Mouse (Mus musculus) heart, embryonic 11.5 days (tissue): ENCODE measurements at regions not wholly inside any gene's neighbourhood (a gene's known extent, or its start where the extent isn't known, plus 50 kb on each side); places are given as distances from the start of the nearest gene placed in this dataset.

Experiments
- ATAC-seq: fragments of 200-750 bp; cut with Nextera tagmentation; replicated peaks from 2 replicates; pipeline ENCODE4 v1.8.0; 2017; ENCODE audit warnings: moderate library complexity; ENCODE audit not compliant: insufficient number of reproducible peaks, low FRiP score, low TSS enrichment
- H3K27ac ChIP-seq: fragments of 300-500 bp; sonication (generic); 2 replicates; pipeline ENCODE4 v1.5.1; 2014; ENCODE audit warnings: mild to moderate bottlenecking, low read depth, low read length
- H3K27me3 ChIP-seq: fragments of 300-500 bp; sonication (generic); 2 replicates; pipeline ENCODE4 v1.6.1; 2014; ENCODE audit warnings: mild to moderate bottlenecking, low read length, mixed read lengths; ENCODE audit not compliant: control insufficient read depth, insufficient read depth
- H3K36me3 ChIP-seq: fragments of 300-500 bp; sonication (generic); 2 replicates; pipeline ENCODE4 v1.6.1; 2014; ENCODE audit warnings: mild to moderate bottlenecking, low read length, moderate library complexity, mixed read lengths; ENCODE audit not compliant: control insufficient read depth, insufficient read depth
- H3K4me1 ChIP-seq: fragments of 300-500 bp; sonication (generic); 2 replicates; pipeline ENCODE4 v1.6.1; 2014; ENCODE audit warnings: low read length; ENCODE audit not compliant: control insufficient read depth, insufficient read depth
- H3K4me2 ChIP-seq: fragments of 300-500 bp; sonication (generic); 2 replicates; pipeline ENCODE4 v1.6.1; 2014; ENCODE audit warnings: mild to moderate bottlenecking, moderate library complexity
- H3K4me3 ChIP-seq: fragments of 300-500 bp; sonication (generic); 2 replicates; pipeline ENCODE4 v1.5.1; 2014; ENCODE audit warnings: low read depth, low read length
- H3K9ac ChIP-seq: fragments of 300-500 bp; sonication (generic); 2 replicates; pipeline ENCODE4 v1.6.1; 2014; ENCODE audit warnings: mild to moderate bottlenecking, low read depth, low read length, moderate library complexity
- H3K9me3 ChIP-seq: fragments of 300-500 bp; sonication (generic); replicated peaks from 2 replicates; pipeline ENCODE4 v1.6.1; 2016; ENCODE audit warnings: low read length; ENCODE audit not compliant: control insufficient read depth
- WGBS: fragments of 180-500 bp; shearing (Covaris S2); extraction: QIAGEN DNeasy Blood & Tissue Kit; methylation state at CpG from one replicate; pipeline ENCODE4 v1.1.7; 2014; ENCODE audit not compliant: insufficient replicate concordance; 5-methylcytosine and 5-hydroxymethylcytosine counted together

GRCm38 (mm10) chr1:193678448-193678847, 308.4 kb upstream of the Camk1g start:
- Histone ChIP-seq H3K9ac (no peak overlapping the region), H3K27ac (no peak overlapping the region), H3K4me1 (no peaks in the 10 kb centered on the region), H3K4me2 (no peak overlapping the region), H3K27me3 (no peaks in the 10 kb centered on the region), H3K9me3 (no peaks in the 10 kb centered on the region), H3K36me3 (no peaks in the 10 kb centered on the region), H3K4me3 (no peak overlapping the region)
- 69% methylated on average over 2 of the region's 2 CpGs for WGBS
- no peak for ATAC-seq

DNA sequence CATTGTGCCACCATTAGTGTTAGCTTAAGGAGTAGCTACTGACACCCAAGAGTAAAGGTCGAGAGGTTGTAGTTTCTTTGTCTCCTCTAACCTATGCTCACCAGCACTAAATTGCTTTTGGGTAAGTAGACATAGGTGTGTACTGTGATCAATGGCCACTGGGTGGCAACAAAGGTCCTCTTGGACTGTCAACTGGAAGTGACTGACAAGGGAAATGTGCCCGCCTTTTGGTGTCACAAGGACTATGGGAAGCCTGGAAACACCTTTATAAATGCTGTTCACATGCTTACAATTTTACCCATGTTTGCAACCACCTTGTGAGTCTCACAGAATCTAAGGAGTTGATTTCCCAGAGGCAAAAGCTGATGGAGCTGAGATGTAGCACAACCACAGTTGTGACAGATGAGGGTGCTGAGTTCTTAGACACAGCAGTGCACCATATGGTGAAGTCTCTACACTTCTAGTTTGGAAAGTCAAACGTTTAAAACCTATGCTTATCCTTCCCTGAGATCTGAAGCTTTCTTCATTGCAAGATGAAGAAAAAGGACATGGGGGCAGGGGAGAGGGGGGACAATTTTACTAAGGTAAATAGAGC, 303.2 kb upstream of the Camk1g start:
- H3K9ac ChIP-seq, result no peak overlapping the region
- H3K36me3 ChIP-seq, result no peaks in the 10 kb centered on the region
- no peaks in the 10 kb centered on the region for H3K9me3 ChIP-seq
- no peak overlapping the region for H3K27ac ChIP-seq
- no peaks in the 10 kb centered on the region for H3K27me3 ChIP-seq
- no peak overlapping the region for H3K4me2 ChIP-seq
- no peak overlapping the region for H3K4me3 ChIP-seq
- 23% methylated on average over 3 of the region's 3 CpGs for whole genome bisulfite sequencing
- ATAC-seq, result no peak
- H3K4me1 ChIP-seq, result peaks cover 10% of the 10 kb centered on the region

GRCm38 (mm10) chr1:193672681-193673080, 302.6 kb upstream of the Camk1g start:
- Histone ChIP-seq H3K4me1 (peaks cover 12% of the 10 kb centered on the region), H3K27me3 (no peaks in the 10 kb centered on the region), H3K4me3 (no peak overlapping the region), H3K9me3 (no peaks in the 10 kb centered on the region), H3K9ac (no peak overlapping the region), H3K36me3 (no peaks in the 10 kb centered on the region), H3K27ac (no peak overlapping the region), H3K4me2 (no peak overlapping the region)
- 52% methylated on average over 3 of the region's 3 CpGs for WGBS
- ATAC-seq, result no peak

DNA sequence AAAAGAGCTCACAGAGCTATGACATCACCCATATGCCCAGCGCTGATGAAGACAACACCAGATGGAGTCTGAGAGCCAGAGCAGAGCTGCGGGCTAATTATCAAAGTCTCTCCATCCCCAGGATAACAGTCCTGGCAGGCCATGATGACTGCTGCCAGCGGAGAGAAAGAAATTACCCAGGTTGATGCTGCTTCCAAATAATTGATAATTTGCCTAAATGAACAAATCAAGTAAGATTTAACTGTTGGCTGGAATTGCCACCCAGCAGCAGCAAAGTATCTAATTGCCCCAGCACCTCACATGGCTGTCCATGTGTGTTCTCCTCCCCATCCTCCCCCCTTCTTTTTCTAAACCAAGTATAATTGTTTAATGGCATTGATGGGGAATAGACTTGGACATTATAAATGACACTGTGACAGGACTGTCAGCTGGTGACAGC, 301.7 kb upstream of the Camk1g start:
- no peaks in the 10 kb centered on the region for H3K27me3 ChIP-seq
- no peak for ATAC-seq
- peaks cover 12% of the 10 kb centered on the region for H3K4me1 ChIP-seq
- H3K36me3 ChIP-seq, result no peaks in the 10 kb centered on the region
- no peak overlapping the region for H3K9ac ChIP-seq
- H3K4me3 ChIP-seq, result no peak overlapping the region
- H3K9me3 ChIP-seq, result no peaks in the 10 kb centered on the region
- H3K27ac ChIP-seq, result no peak overlapping the region
- no peak overlapping the region for H3K4me2 ChIP-seq
- 56% methylated on average over 3 of the region's 3 CpGs for WGBS

GRCm38 (mm10) chr1:193671046-193671445, 300.9 kb upstream of the Camk1g start:
- no peaks in the 10 kb centered on the region for H3K36me3 ChIP-seq
- 79% methylated on average over 1 of the region's 1 CpGs for WGBS

DNA sequence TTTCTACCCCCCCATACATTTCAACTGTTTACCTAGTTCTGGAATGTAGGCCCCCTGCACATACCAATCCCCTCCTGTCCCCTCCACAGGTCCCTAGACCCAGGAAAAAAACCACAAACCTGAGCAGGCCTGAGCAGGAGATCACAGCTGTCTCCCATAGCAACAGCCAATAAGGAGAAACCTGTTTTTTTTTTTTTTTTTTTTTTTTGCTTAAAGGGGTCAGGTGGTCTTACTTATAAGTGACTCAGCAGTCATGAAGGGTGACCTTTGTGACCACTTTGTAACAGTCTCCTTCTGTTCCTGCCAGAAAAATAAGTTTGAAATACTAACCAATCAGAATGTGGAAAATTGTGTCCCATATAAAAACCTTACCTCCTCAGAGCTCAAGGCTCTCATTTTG, 299.9 kb upstream of the Camk1g start:
- Histone ChIP-seq H3K27ac (no peak overlapping the region), H3K9me3 (no peaks in the 10 kb centered on the region), H3K27me3 (no peaks in the 10 kb centered on the region), H3K4me3 (no peak overlapping the region), H3K9ac (no peak overlapping the region), H3K36me3 (no peaks in the 10 kb centered on the region), H3K4me1 (peaks cover 22% of the 10 kb centered on the region), H3K4me2 (no peak overlapping the region)
- ATAC-seq, result no peak

More at GRCm38 (mm10) chr1:193671046-193671445, 300.9 kb upstream of the Camk1g start:
- ATAC-seq, result no peak
- H3K4me2 ChIP-seq, result no peak overlapping the region
- H3K4me3 ChIP-seq, result no peak overlapping the region
- H3K27me3 ChIP-seq, result no peaks in the 10 kb centered on the region
- H3K9me3 ChIP-seq, result no peaks in the 10 kb centered on the region
- no peak overlapping the region for H3K27ac ChIP-seq
- no peak overlapping the region for H3K9ac ChIP-seq
- peaks cover 16% of the 10 kb centered on the region for H3K4me1 ChIP-seq

DNA sequence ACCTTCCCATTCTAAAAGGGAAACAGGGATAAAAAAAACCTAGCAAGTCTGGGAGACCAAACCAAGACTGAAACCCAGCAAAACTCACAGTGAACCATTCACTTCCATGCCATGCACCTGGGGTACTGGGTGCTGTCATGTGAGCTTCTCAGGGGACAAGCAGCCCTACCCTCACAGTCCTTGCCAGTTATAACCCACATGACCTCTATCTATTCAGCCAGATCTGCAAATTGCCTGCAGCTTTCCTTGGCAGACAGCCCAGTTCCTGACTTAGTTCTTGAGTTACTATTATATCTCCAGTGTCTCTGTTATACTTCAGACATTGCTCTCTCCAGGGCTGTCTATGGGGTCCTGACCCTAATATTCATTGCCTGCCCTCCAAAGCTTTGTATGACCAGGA, 298.7 kb upstream of the Camk1g start:
- Histone ChIP-seq H3K9me3 (no peaks in the 10 kb centered on the region), H3K9ac (no peak overlapping the region), H3K27me3 (no peaks in the 10 kb centered on the region), H3K4me3 (no peak overlapping the region), H3K4me2 (no peak overlapping the region), H3K4me1 (peaks cover 29% of the 10 kb centered on the region), H3K27ac (no peak overlapping the region), H3K36me3 (no peaks in the 10 kb centered on the region)
- no peak for ATAC-seq

DNA sequence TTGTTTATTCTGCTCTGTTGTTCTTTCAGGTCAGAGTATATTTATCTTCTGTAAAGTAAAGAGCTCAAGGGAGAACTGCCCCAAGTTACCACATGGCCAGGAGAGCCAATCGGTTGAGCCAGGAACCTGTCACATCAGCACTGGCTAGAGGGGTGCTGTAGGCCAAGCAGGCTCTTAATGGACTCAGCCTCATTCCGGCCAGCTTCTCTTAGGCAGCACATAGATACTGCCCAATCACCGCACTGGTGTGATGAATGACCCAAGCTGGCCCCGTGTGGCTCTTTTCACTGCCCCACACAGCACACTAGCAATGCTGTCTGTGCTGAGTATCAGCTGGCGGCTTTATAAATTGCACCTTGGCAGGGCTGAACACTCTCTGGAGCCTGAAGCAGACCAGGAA, 295.8 kb upstream of the Camk1g start:
- Histone ChIP-seq H3K9ac (no peak overlapping the region), H3K4me2 (no peak overlapping the region), H3K4me3 (no peak overlapping the region), H3K27me3 (no peaks in the 10 kb centered on the region), H3K4me1 (peaks cover 39% of the 10 kb centered on the region), H3K27ac (no peak overlapping the region), H3K9me3 (no peaks in the 10 kb centered on the region), H3K36me3 (no peaks in the 10 kb centered on the region)
- ATAC-seq, result 0 out of 2 replicates have a peak, but pooled peaks have one; percentile 18
- WGBS, result 60% methylated on average over 5 of the region's 5 CpGs

GRCm38 (mm10) chr1:193664569-193664968, 294.5 kb upstream of the Camk1g start:
- no peak overlapping the region for H3K4me3 ChIP-seq
- H3K9ac ChIP-seq, result no peak overlapping the region
- no peaks in the 10 kb centered on the region for H3K27me3 ChIP-seq
- no peak overlapping the region for H3K4me2 ChIP-seq
- 51% methylated on average over 2 of the region's 2 CpGs for WGBS
- no peak for ATAC-seq
- H3K27ac ChIP-seq, result no peak overlapping the region
- no peaks in the 10 kb centered on the region for H3K9me3 ChIP-seq
- H3K4me1 ChIP-seq, result peaks cover 39% of the 10 kb centered on the region
- H3K36me3 ChIP-seq, result no peaks in the 10 kb centered on the region
